Mouse (Mus musculus) heart, adult 9 months (tissue): ENCODE measurements at regions not wholly inside any gene's neighbourhood (a gene's known extent, or its start where the extent isn't known, plus 50 kb on each side); places are given as distances from the start of the nearest gene placed in this dataset.

Experiments used
- DNase-seq, 2 experiments: peaks; one replicate each; pipeline ENCODE4 v3.0.0; 2022; ENCODE audit warnings: low spot score in 2 of 2

DNA sequence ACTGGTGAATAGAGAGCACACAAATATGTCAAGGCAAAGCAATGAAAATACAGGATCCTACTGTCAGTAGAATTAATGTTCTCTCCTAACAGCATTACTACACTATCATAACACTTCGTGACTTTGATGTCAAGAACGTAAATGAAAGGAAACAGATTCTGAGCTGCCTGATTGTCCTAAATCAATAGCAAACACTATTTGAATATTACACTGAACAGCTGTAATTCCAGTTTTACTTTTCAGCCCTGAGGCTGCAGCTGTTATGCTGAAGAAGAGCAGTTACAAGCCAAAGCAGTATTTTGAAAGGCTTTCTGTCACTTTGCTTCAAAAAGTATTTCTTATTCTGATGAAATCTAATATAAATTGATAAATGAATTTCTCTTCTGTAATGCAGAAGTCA lies 828.7 kb upstream of the Adgrl2 start:
- DNase-seq, result no peak

DNA sequence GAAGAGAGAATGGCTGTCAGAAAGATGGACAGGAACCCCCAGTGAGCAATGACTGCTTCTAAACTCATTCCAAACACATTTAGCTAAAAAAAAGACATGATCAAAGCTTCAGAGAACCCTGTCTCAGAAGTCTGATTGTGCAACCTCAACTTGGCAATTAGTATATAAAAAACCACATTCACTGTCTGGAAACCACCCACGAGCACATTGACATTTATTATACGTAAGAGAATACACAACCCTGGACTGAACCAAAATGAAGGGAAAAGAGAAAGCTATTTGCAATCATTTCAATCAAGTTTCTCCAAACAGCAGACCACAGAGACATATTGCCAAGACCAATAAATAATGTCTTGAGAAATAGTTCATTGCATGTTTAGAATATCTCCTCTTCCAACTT lies 820.7 kb upstream of the Adgrl2 start:
- DNase-seq, result no peak

GRCm38 (mm10) chr3:149805345-149805744 lies 815.0 kb upstream of the Adgrl2 start:
- DNase-seq, result no peak

- no peak for DNase-seq
These were observed 805.8 kb upstream of the Adgrl2 start for GRCm38 (mm10) chr3:149796123-149796522.

DNA sequence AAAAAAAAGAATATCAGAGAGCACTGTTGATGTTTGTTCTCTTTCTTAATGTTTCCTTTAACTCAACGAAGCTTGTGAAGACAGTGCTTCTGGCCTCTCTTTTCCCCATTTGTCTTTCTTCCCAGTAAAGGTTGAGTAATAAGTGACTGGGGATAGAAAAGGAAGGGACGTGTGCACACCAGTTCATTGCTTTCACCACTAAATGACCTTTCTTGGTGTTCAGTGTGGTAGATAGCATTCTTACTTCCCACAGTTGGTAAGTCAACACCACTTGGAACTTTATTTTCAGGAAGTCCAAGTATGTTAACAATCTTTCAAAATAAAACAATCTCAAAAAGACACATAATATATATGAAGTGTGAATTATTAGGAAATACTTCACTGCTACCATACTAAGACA lies 801.2 kb upstream of the Adgrl2 start:
- DNase-seq, result no peak

DNA sequence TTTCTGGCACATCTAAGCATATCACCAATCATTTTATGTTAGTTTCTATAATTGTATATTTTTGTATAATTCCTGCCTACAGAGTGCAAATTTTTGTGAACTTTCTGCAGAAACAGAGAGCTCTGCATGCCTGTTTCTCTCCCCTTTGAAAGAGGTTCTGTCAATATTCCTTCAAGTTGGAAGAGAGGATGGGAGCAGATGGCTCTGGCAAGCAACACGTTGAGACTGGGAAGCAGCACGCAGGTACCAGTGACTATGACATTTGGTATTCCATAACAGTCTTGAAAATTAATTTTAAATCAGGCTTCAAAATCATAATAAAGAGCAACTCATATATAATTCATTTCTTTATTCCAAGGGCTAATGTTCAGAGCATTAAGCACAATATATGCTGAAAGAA lies 795.7 kb upstream of the Adgrl2 start:
- no peak for DNase-seq

- no peak for DNase-seq
These were observed 793.7 kb upstream of the Adgrl2 start for GRCm38 (mm10) chr3:149783903-149784608.

DNA sequence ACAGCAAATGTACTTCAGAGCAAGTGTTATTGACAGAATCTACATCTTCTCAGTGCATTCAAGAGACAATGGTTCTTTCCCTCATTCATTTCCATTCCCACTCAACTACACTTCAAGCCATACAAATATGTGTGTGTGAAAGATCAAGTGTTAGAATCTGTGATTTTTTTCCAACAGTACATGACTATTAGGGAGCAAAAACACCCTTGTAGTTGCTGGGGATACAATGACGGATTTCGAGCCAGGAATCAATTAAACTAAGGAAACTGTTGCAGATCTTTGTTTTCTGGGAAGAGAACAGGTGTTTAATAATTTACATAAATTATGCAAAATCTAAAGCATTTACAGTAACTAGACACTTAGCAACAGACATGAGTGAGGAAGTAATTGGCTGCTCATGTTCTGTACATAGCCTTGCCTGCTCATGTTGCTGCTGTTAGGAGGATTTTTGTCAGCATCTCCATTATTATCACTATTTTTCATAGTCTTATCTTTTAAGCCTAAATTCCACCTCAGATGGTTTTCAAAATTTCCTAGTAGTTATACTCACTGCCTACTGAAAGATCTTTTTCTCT lies 777.6 kb upstream of the Adgrl2 start:
- DNase-seq, result no peak

- DNase-seq, result no peak
These were observed 770.9 kb upstream of the Adgrl2 start for GRCm38 (mm10) chr3:149761245-149761644.

GRCm38 (mm10) chr3:149757910-149758592 lies 767.7 kb upstream of the Adgrl2 start:
- DNase-seq, result no peak

GRCm38 (mm10) chr3:149736069-149736468 lies 745.7 kb upstream of the Adgrl2 start:
- no peak for DNase-seq

- DNase-seq, result peak in 1 of 2 experiments; percentile 21
These were observed 735.9 kb upstream of the Adgrl2 start for GRCm38 (mm10) chr3:149726212-149726611.

- no peak for DNase-seq
These were observed 734.5 kb upstream of the Adgrl2 start for GRCm38 (mm10) chr3:149724879-149725278.

GRCm38 (mm10) chr3:149721832-149722231 lies 731.5 kb upstream of the Adgrl2 start:
- peak; percentile 17 to 53 for DNase-seq

DNA sequence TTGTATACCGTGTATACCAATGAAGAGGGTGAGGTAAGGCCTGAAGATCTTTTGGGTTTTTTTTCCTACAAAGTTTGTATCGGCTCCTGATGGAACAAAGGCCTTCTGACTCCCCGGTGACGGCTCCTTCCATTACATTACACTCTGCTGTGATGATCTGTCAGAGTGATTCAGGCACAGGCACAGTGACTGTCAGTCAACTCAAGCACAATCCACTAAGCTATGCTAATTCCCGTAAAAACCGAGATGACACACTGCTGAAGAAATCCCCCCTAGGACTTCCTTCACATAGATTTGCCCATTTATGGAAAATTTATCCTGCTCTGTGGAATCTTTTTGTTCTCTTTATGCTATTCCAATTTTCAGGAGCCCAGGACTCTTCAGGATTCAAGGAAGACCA lies 730.0 kb upstream of the Adgrl2 start:
- DNase-seq, result no peak

- no peak for DNase-seq
These were observed 715.4 kb upstream of the Adgrl2 start for GRCm38 (mm10) chr3:149705724-149706123.

DNA sequence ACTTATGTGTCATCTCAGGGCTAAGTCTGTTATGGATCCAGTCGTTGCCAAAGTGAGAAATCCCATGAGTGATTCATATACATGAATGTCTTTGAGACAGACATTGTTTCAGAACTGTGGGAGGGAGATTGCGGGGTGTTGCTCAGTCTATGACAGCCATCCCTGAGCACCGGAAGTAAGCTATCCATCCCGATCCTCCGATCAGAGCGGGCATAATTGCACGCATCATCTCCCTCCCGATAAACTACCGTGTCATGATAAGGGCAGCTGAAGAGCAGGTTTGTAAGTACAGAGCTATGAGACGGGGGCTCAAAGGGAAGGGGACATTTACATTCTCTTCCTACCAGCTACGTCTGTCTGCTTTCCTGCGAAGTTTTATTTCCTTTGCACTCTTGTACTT lies 715.0 kb upstream of the Adgrl2 start:
- no peak for DNase-seq

- no peak for DNase-seq
These were observed 714.1 kb upstream of the Adgrl2 start for GRCm38 (mm10) chr3:149704478-149704877.

DNA sequence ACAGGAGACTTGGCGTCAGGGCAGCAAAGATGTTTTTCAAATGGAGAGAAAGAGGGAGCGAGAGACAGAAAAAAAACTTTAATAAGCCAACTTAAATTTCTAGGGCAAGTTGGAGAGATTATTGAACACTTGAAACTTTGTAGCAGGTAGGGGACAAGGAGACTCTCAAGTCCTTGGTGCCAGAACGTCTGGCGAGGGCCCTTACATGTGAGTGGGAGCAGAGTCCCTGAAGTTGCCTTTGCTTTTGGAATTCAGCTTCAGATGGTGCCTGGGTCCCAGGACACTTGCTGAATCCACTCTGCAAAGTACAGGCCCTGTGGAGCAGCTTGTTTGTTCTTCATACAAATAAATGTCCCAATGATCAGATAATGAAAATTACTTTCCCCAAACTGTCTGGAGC lies 693.2 kb upstream of the Adgrl2 start:
- DNase-seq, result no peak

- DNase-seq, result no peak
These were observed 691.9 kb upstream of the Adgrl2 start for GRCm38 (mm10) chr3:149682246-149682645.

DNA sequence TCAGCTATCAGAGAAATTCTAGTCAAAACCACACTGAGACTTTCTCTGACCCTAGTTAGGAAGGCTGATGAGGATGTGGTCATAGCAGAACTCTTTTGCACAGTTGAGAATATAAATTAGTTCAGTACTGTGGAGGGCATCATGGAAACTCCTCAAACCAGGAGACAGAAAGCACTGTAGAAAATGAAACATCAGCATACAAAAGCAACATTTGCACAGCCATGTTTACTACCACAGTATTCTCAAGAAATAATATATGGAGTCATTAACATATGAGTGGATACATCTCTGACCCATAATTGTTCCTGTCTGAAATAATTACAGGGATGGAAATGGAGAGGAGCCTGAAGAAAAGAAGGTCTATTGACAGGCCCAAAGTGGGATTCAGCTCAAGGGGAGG lies 683.6 kb upstream of the Adgrl2 start:
- no peak for DNase-seq

DNA sequence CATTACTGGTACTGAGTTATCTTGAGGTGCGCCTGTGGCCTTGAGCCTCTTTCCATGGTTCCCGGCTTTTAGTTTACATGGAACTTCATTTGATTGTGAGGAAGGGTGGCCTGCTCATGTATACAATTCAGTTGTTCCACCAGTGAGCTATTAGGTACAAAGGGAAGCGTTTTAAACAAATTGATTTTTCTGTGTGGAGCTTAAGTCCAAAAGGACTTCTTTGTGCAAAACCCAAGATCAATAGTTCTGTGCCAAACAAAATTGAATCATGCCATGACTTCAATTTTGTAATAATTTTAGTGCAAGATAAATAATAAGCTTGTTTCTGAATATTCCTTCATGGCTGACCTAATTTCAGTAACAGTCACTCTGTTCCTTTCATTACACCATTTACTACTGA lies 674.3 kb upstream of the Adgrl2 start:
- DNase-seq, result no peak

DNA sequence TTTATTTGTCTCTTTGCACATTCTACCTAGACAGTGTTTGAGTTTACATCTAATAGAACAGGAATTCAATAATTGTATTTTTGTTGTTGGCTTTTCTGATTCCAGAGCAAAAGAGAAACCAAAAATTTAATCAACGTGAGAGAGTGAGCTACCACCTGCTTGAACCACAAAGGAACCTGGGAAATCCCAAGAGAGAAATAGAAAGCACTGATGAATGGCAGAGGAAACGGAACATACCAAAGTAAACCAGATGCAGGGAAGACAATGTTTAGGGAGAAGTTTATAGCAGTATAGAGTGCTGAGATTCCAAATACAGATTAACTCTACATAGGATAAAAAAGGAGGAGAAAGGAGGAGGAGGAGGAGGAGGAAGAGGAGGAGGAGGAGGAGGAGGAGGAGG lies 648.0 kb upstream of the Adgrl2 start:
- DNase-seq, result no peak
